Mouse (Mus musculus) forebrain, embryonic 11.5 days (tissue): Measurements from ENCODE around the gene Wrap53. TPM values are rescaled to one million over a fixed set of nuclear protein-coding genes. Genes with fewer than 3 reads are reported as not detected.
"Not testable (repeated sequence)": the region's sequence is repeated elsewhere in the genome, so short reads cannot be mapped to it uniquely, and the experiment has no call there.

Experiments used
- ATAC-seq: fragments of 200-750 bp; cut with Nextera tagmentation; replicated peaks from 2 replicates; pipeline ENCODE4 v1.8.0; 2017; ENCODE audit warnings: moderate TSS enrichment; ENCODE audit not compliant: low FRiP score
- DNase-seq: peaks from one replicate; pipeline ENCODE4 v3.0.0-alpha.2; 2017; ENCODE audit warnings: low spot score
- H3K27ac ChIP-seq: fragments of 300-500 bp; sonication (generic); 2 replicates; pipeline ENCODE4 v1.5.1; 2014; ENCODE audit warnings: low read depth, low read length
- H3K27me3 ChIP-seq: fragments of 300-500 bp; sonication (generic); 2 replicates; pipeline ENCODE4 v1.6.1; 2014; ENCODE audit warnings: mild to moderate bottlenecking, low read length, mixed read lengths; ENCODE audit not compliant: control insufficient read depth, insufficient read depth
- H3K36me3 ChIP-seq: fragments of 300-500 bp; sonication (generic); 2 replicates; pipeline ENCODE4 v1.6.1; 2014; ENCODE audit warnings: mild to moderate bottlenecking, low read length, moderate library complexity, mixed read lengths; ENCODE audit not compliant: control insufficient read depth, insufficient read depth
- H3K4me1 ChIP-seq: fragments of 300-500 bp; sonication (generic); replicated peaks from 2 replicates; pipeline ENCODE4 v1.6.1; 2014; ENCODE audit warnings: low read length, mixed read lengths; ENCODE audit not compliant: control insufficient read depth, insufficient read depth
- H3K4me2 ChIP-seq: fragments of 300-500 bp; sonication (generic); 2 replicates; pipeline ENCODE4 v1.6.1; 2014; ENCODE audit warnings: low read depth, mild to moderate bottlenecking, low read length, moderate library complexity, mixed read lengths; ENCODE audit not compliant: severe bottlenecking
- H3K4me3 ChIP-seq: fragments of 300-500 bp; sonication (generic); 2 replicates; pipeline ENCODE4 v1.5.1; 2014; ENCODE audit warnings: low read depth, low read length
- H3K9ac ChIP-seq: fragments of 300-500 bp; sonication (generic); 2 replicates; pipeline ENCODE4 v1.6.1; 2014; ENCODE audit warnings: low read length
- H3K9me3 ChIP-seq: fragments of 300-500 bp; sonication (generic); 2 replicates; pipeline ENCODE4 v1.6.1; 2016; ENCODE audit warnings: low read length, mixed read lengths; ENCODE audit not compliant: control insufficient read depth
- WGBS: fragments of 180-500 bp; shearing (Covaris S2); extraction: QIAGEN DNeasy Blood & Tissue Kit; methylation state at CpG from one replicate; pipeline ENCODE4 v1.1.7; 2014; 5-methylcytosine and 5-hydroxymethylcytosine counted together
- polyA plus RNA-seq: library from polyadenylated mRNA; unstranded; fragments of >200 nt; fragmentation: Nextera tagmentation; extraction: Ambion mirVana; gene quantifications from 2 replicates; pipeline ENCODE4 v1.2.1, GENCODE M21; 2014

The Wrap53 gene
- 39.3 and 44.1 TPM in 2 replicates for polyA plus RNA-seq

GRCm38 (mm10) chr11:69580091-69580514, at the start of gene Wrap53, which contains the start of gene Trp53:
TSS of gene Wrap53 (minus strand) at chr11:69580255.
TSS of gene Trp53 (plus strand) at chr11:69580359.
- peak; percentile 93 for DNase-seq
- 0% methylated on average over 13 of the region's 13 CpGs for WGBS
- H3K4me1 ChIP-seq, result peaks cover 16% of the 10 kb centered on the region

GRCm38 (mm10) chr11:69629802-69630201, 49.7 kb upstream of the Wrap53 start:
- Histone ChIP-seq H3K36me3 (no peaks in the 10 kb centered on the region; the same call in 1 of the 2 replicates), H3K4me2 (no peak overlapping the region), H3K27ac (no peak overlapping the region), H3K4me1 (peaks cover 6% of the 10 kb centered on the region; the same call in 1 of the 2 replicates), H3K9ac (no peak overlapping the region), H3K9me3 (no peaks in the 10 kb centered on the region), H3K27me3 (no peaks in the 10 kb centered on the region), H3K4me3 (no peak overlapping the region)
- ATAC-seq, result no peak
- WGBS, result 54% methylated on average over 1 of the region's 1 CpGs
- no peak for DNase-seq

More at GRCm38 (mm10) chr11:69580091-69580514, at the start of gene Wrap53, which contains the start of gene Trp53:
- Histone ChIP-seq H3K4me2 (peak within 1 kb of the TSS; percentile 69), H3K36me3 (no peaks in the 10 kb centered on the region), H3K27me3 (no peaks in the 10 kb centered on the region), H3K27ac (peak within 1 kb of the TSS; percentile 84), H3K4me3 (peak within 1 kb of the TSS; percentile 81), H3K9me3 (no peaks in the 10 kb centered on the region), H3K9ac (peak within 1 kb of the TSS; percentile 88)
- ATAC-seq, result peak; percentile 65

GRCm38 (mm10) chr11:69628286-69628685, 48.2 kb upstream of the Wrap53 start:
- peak; percentile 92 for DNase-seq
- Histone ChIP-seq H3K4me2 (no peak overlapping the region), H3K36me3 (no peaks in the 10 kb centered on the region), H3K4me3 (no peak overlapping the region), H3K9me3 (no peaks in the 10 kb centered on the region), H3K4me1 (peaks cover 6% of the 10 kb centered on the region; the same call in 1 of the 2 replicates), H3K9ac (no peak overlapping the region), H3K27ac (no peak overlapping the region), H3K27me3 (no peaks in the 10 kb centered on the region)
- 37% methylated on average over 6 of the region's 6 CpGs for WGBS
- no peak for ATAC-seq

- H3K9ac ChIP-seq, H3K4me1 ChIP-seq, H3K4me2 ChIP-seq, H3K36me3 ChIP-seq, H3K9me3 ChIP-seq, H3K27ac ChIP-seq, DNase-seq, H3K27me3 ChIP-seq, H3K4me3 ChIP-seq, ATAC-seq: not testable (repeated sequence)
- WGBS, result 81% methylated on average over 2 of the region's 2 CpGs
Measured at GRCm38 (mm10) chr11:69624339-69624738, 44.3 kb upstream of the Wrap53 start.

GRCm38 (mm10) chr11:69623006-69623405, 43.0 kb upstream of the Wrap53 start:
- Histone ChIP-seq H3K4me3 (no peak overlapping the region), H3K9ac (no peak overlapping the region; the same call in 1 of the 2 replicates)
- WGBS, result 79% methylated on average over 4 of the region's 4 CpGs

GRCm38 (mm10) chr11:69622406-69622805, 42.4 kb upstream of the Wrap53 start:
- Histone ChIP-seq H3K27me3 (no peaks in the 10 kb centered on the region), H3K27ac (no peak overlapping the region), H3K9ac (peak overlapping the region; percentile 67), H3K9me3 (no peaks in the 10 kb centered on the region), H3K4me1 (peaks cover 7% of the 10 kb centered on the region), H3K36me3 (no peaks in the 10 kb centered on the region), H3K4me2 (peak overlapping the region; percentile 78), H3K4me3 (peak overlapping the region; percentile 38)
- no peak for ATAC-seq
- DNase-seq, result no peak
- WGBS, result 39% methylated on average over 6 of the region's 6 CpGs

More at GRCm38 (mm10) chr11:69623006-69623405, 43.0 kb upstream of the Wrap53 start:
- H3K27ac ChIP-seq, result no peak overlapping the region
- H3K4me1 ChIP-seq, result peaks cover 7% of the 10 kb centered on the region
- DNase-seq, result no peak
- H3K9me3 ChIP-seq, result no peaks in the 10 kb centered on the region
- no peaks in the 10 kb centered on the region for H3K27me3 ChIP-seq
- H3K36me3 ChIP-seq, result no peaks in the 10 kb centered on the region
- peak overlapping the region; percentile 78; the same call in 1 of the 2 replicates for H3K4me2 ChIP-seq
- ATAC-seq, result no peak

- WGBS, result 1% methylated on average over 20 of the region's 20 CpGs
Measured at GRCm38 (mm10) chr11:69621571-69622268, 41.7 kb upstream of the Wrap53 start, which contains the start of gene Sat2. TSS of gene Sat2 (plus strand) at chr11:69622024.

GRCm38 (mm10) chr11:69620394-69621081, 40.5 kb upstream of the Wrap53 start:
- H3K27me3 ChIP-seq, result no peaks in the 10 kb centered on the region
- no peaks in the 10 kb centered on the region for H3K36me3 ChIP-seq
- peaks cover 7% of the 10 kb centered on the region for H3K4me1 ChIP-seq
- ATAC-seq (no peak), DNase-seq (no peak)
- no peaks in the 10 kb centered on the region for H3K9me3 ChIP-seq
- H3K9ac ChIP-seq, result no peak overlapping the region
- no peak overlapping the region for H3K27ac ChIP-seq
- no peak overlapping the region for H3K4me2 ChIP-seq
- 87% methylated on average over 7 of the region's 7 CpGs for WGBS
- no peak overlapping the region for H3K4me3 ChIP-seq

More at GRCm38 (mm10) chr11:69621571-69622268, 41.7 kb upstream of the Wrap53 start, which contains the start of gene Sat2:
- ATAC-seq (peak; percentile 90), DNase-seq (peak; percentile 87)
- Histone ChIP-seq H3K27me3 (no peaks in the 10 kb centered on the region), H3K4me1 (peaks cover 7% of the 10 kb centered on the region), H3K9me3 (no peaks in the 10 kb centered on the region), H3K36me3 (no peaks in the 10 kb centered on the region), H3K9ac (peak within 1 kb of the TSS; percentile 67), H3K4me3 (peak within 1 kb of the TSS; percentile 38), H3K4me2 (peak within 1 kb of the TSS; percentile 78), H3K27ac (no peak within 1 kb of the TSS)
